Mouse (Mus musculus): Measurements from ENCODE around the gene Clmp. TPM values are rescaled to one million over a fixed set of nuclear protein-coding genes. Genes with fewer than 3 reads are reported as not detected.

Clmp gene
- 35.3 and 65.0 TPM in 2 replicates for polyA plus RNA-seq (2012; rRNA removed)

DNA sequence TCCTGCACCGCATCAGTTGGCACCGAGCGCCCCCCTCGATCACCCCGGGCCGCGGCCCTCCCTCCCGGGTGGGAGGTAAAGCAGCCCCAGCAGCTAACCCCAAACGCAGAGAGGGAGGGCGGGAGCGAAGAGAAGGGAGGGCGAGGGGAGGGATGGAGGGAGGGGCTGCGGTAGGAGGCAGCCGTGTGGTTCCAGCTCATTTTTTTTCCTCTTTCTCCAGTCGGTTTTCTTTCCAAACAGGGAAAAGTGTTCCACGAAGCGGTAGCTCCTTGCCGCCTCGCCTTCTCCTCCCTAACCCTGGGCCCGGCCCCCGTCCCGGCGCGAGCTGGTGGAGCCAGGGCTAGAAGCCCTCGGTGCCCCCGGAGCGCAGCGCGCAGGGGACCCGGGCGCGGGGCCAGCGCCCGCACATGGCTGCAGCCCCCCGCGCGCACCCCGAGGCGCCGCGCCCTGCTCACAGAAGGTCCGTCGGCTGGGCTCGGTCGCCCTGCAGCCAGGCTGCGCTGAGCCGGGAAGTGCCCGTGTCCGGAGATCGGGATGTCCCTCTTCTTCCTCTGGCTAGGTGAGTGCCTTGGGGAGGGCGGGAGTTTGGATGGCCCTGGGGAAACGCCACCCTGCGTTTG is at the start of gene Clmp:
Gene Clmp (plus strand): TSS at position 162 of the 620 bp plus-strand sequence.

GRCm38 (mm10) chr9:40670313-40670712 is 15.4 kb upstream of the Clmp start, which contains the start of gene Gm21915:
Gm21915 (plus strand) TSS chr9:40670613.

GRCm38 (mm10) chr9:40800675-40801612 is 115.2 kb downstream of the Clmp start, which contains the start of gene Hspa8:
Hspa8 (plus strand) TSS chr9:40800984.

Other genes with a start within 250 kb of the Clmp start
- 11.0 and 12.7 TPM in 2 replicates for gene Gramd1b, start 154.6 kb upstream of the Clmp start, polyA plus RNA-seq (2012; rRNA removed)
- gene Gm21915, start 15.3 kb upstream of the Clmp start, polyA plus RNA-seq (2012; rRNA removed), result not detected in 2 replicates
- 605 and 658 TPM in 2 replicates for gene Hspa8, start 115.0 kb downstream of the Clmp start, polyA plus RNA-seq (2012; rRNA removed)
- not detected in 2 replicates for gene Bsx, start 188.2 kb downstream of the Clmp start, polyA plus RNA-seq (2012; rRNA removed)